Mouse (Mus musculus) forebrain, embryonic 11.5 days (tissue): ENCODE measurements around the gene Gm28374. TPM values are rescaled to one million over a fixed set of nuclear protein-coding genes. Genes with fewer than 3 reads are reported as not detected.
A peak's percentile ranks its signal among the peaks of the same experiment; 100 is the strongest.

Experiments
- ATAC-seq: fragments of 200-750 bp; cut with Nextera tagmentation; replicated peaks from 2 replicates; pipeline ENCODE4 v1.8.0; 2017; ENCODE audit warnings: moderate TSS enrichment; ENCODE audit not compliant: low FRiP score
- DNase-seq: peaks from one replicate; pipeline ENCODE4 v3.0.0-alpha.2; 2017; ENCODE audit warnings: low spot score
- H3K27ac ChIP-seq: fragments of 300-500 bp; sonication (generic); 2 replicates; pipeline ENCODE4 v1.5.1; 2014; ENCODE audit warnings: low read depth, low read length
- H3K27me3 ChIP-seq: fragments of 300-500 bp; sonication (generic); 2 replicates; pipeline ENCODE4 v1.6.1; 2014; ENCODE audit warnings: mild to moderate bottlenecking, low read length, mixed read lengths; ENCODE audit not compliant: control insufficient read depth, insufficient read depth
- H3K36me3 ChIP-seq: fragments of 300-500 bp; sonication (generic); 2 replicates; pipeline ENCODE4 v1.6.1; 2014; ENCODE audit warnings: mild to moderate bottlenecking, low read length, moderate library complexity, mixed read lengths; ENCODE audit not compliant: control insufficient read depth, insufficient read depth
- H3K4me1 ChIP-seq: fragments of 300-500 bp; sonication (generic); replicated peaks from 2 replicates; pipeline ENCODE4 v1.6.1; 2014; ENCODE audit warnings: low read length, mixed read lengths; ENCODE audit not compliant: control insufficient read depth, insufficient read depth
- H3K4me2 ChIP-seq: fragments of 300-500 bp; sonication (generic); 2 replicates; pipeline ENCODE4 v1.6.1; 2014; ENCODE audit warnings: low read depth, mild to moderate bottlenecking, low read length, moderate library complexity, mixed read lengths; ENCODE audit not compliant: severe bottlenecking
- H3K4me3 ChIP-seq: fragments of 300-500 bp; sonication (generic); 2 replicates; pipeline ENCODE4 v1.5.1; 2014; ENCODE audit warnings: low read depth, low read length
- H3K9ac ChIP-seq: fragments of 300-500 bp; sonication (generic); 2 replicates; pipeline ENCODE4 v1.6.1; 2014; ENCODE audit warnings: low read length
- H3K9me3 ChIP-seq: fragments of 300-500 bp; sonication (generic); 2 replicates; pipeline ENCODE4 v1.6.1; 2016; ENCODE audit warnings: low read length, mixed read lengths; ENCODE audit not compliant: control insufficient read depth
- WGBS: fragments of 180-500 bp; shearing (Covaris S2); extraction: QIAGEN DNeasy Blood & Tissue Kit; methylation state at CpG from one replicate; pipeline ENCODE4 v1.1.7; 2014; 5-methylcytosine and 5-hydroxymethylcytosine counted together
- polyA plus RNA-seq: library from polyadenylated mRNA; unstranded; fragments of >200 nt; fragmentation: Nextera tagmentation; extraction: Ambion mirVana; gene quantifications from 2 replicates; pipeline ENCODE4 v1.2.1, GENCODE M21; 2014

Gm28374 gene
- polyA plus RNA-seq, 1 experiment from 2014 or later: 1.5 TPM

GRCm38 (mm10) chr19:6073889-6074288, 8.2 kb downstream of the Gm28374 start:
- no peaks in the 10 kb centered on the region; the same call in 1 of the 2 replicates for H3K36me3 ChIP-seq
- no peak for ATAC-seq
- WGBS: 93% methylated on average over 5 of the region's 5 CpGs

GRCm38 (mm10) chr19:6071261-6071660, 10.8 kb downstream of the Gm28374 start:
- no peak overlapping the region for H3K27ac ChIP-seq
- DNase-seq (no peak), ATAC-seq (no peak)
- no peak overlapping the region for H3K4me3 ChIP-seq
- no peaks in the 10 kb centered on the region for H3K9me3 ChIP-seq
- WGBS: 95% methylated on average over 19 of the region's 19 CpGs
- no peaks in the 10 kb centered on the region for H3K27me3 ChIP-seq
- H3K4me2 ChIP-seq: no peak overlapping the region
- H3K4me1 ChIP-seq: peaks cover 12% of the 10 kb centered on the region
- H3K9ac ChIP-seq: no peak overlapping the region
- H3K36me3 ChIP-seq: no peaks in the 10 kb centered on the region; the same call in 1 of the 2 replicates

More at GRCm38 (mm10) chr19:6073889-6074288, 8.2 kb downstream of the Gm28374 start:
- DNase-seq: no peak
- H3K27me3 ChIP-seq: no peaks in the 10 kb centered on the region
- no peak overlapping the region for H3K27ac ChIP-seq
- H3K4me2 ChIP-seq: no peak overlapping the region
- H3K4me1 ChIP-seq: peaks cover 5% of the 10 kb centered on the region
- no peak overlapping the region for H3K4me3 ChIP-seq
- H3K9me3 ChIP-seq: no peaks in the 10 kb centered on the region
- H3K9ac ChIP-seq: no peak overlapping the region

- no peaks in the 10 kb centered on the region; the same call in 1 of the 2 replicates for H3K36me3 ChIP-seq
- 91% methylated on average over 31 of the region's 31 CpGs for WGBS
- H3K27me3 ChIP-seq: no peaks in the 10 kb centered on the region
- no peak overlapping the region for H3K4me2 ChIP-seq
- H3K4me1 ChIP-seq: peaks cover 9% of the 10 kb centered on the region
- H3K4me3 ChIP-seq: no peak overlapping the region
- no peaks in the 10 kb centered on the region for H3K9me3 ChIP-seq
- H3K27ac ChIP-seq: no peak overlapping the region
- ATAC-seq: no peak
- no peak for DNase-seq
- H3K9ac ChIP-seq: no peak overlapping the region
Measured at GRCm38 (mm10) chr19:6070571-6071250, 11.3 kb downstream of the Gm28374 start.

GRCm38 (mm10) chr19:6069851-6070250, 12.2 kb downstream of the Gm28374 start:
- no peak overlapping the region for H3K4me3 ChIP-seq
- H3K27ac ChIP-seq: no peak overlapping the region
- DNase-seq (no peak), ATAC-seq (no peak)
- H3K9me3 ChIP-seq: no peaks in the 10 kb centered on the region
- H3K4me1 ChIP-seq: peaks cover 9% of the 10 kb centered on the region
- 94% methylated on average over 10 of the region's 10 CpGs for WGBS
- no peak overlapping the region for H3K9ac ChIP-seq
- no peaks in the 10 kb centered on the region; the same call in 1 of the 2 replicates for H3K36me3 ChIP-seq
- no peak overlapping the region for H3K4me2 ChIP-seq
- H3K27me3 ChIP-seq: no peaks in the 10 kb centered on the region

- Histone ChIP-seq H3K27me3 (no peaks in the 10 kb centered on the region), H3K36me3 (no peaks in the 10 kb centered on the region; the same call in 1 of the 2 replicates), H3K4me1 (peaks cover 9% of the 10 kb centered on the region), H3K9me3 (no peaks in the 10 kb centered on the region), H3K4me2 (no peak overlapping the region), H3K9ac (no peak overlapping the region), H3K4me3 (no peak overlapping the region), H3K27ac (no peak overlapping the region)
- ATAC-seq: no peak
- 87% methylated on average over 4 of the region's 4 CpGs for WGBS
- DNase-seq: no peak
Measured at GRCm38 (mm10) chr19:6068951-6069350, 13.1 kb downstream of the Gm28374 start.

- Histone ChIP-seq H3K9ac (peak within 1 kb of the TSS; percentile 70), H3K4me1 (peaks cover 9% of the 10 kb centered on the region), H3K4me2 (peak within 1 kb of the TSS; percentile 94), H3K27me3 (no peaks in the 10 kb centered on the region), H3K27ac (peak within 1 kb of the TSS; percentile 83), H3K36me3 (no peaks in the 10 kb centered on the region; the same call in 1 of the 2 replicates), H3K4me3 (peak within 1 kb of the TSS; percentile 55), H3K9me3 (no peaks in the 10 kb centered on the region)
- DNase-seq: peak; percentile 95
- peak; percentile 94 for ATAC-seq
- WGBS: 11% methylated on average over 33 of the region's 33 CpGs
Measured at GRCm38 (mm10) chr19:6067724-6068415, 14.2 kb downstream of the Gm28374 start, which contains the start of gene Tm7sf2. Gene Tm7sf2 (minus strand): TSS chr19:6068373.

GRCm38 (mm10) chr19:6067011-6067723, 14.9 kb downstream of the Gm28374 start:
- under 1% methylated on average over 30 of the region's 30 CpGs for WGBS
- H3K4me3 ChIP-seq: peak overlapping the region; percentile 55
- no peaks in the 10 kb centered on the region for H3K27me3 ChIP-seq
- peak; percentile 67 for ATAC-seq
- no peaks in the 10 kb centered on the region; the same call in 1 of the 2 replicates for H3K36me3 ChIP-seq
- H3K4me1 ChIP-seq: peaks cover 15% of the 10 kb centered on the region
- peak; percentile 94 for DNase-seq
- peak overlapping the region; percentile 83 for H3K27ac ChIP-seq
- H3K4me2 ChIP-seq: peak overlapping the region; percentile 94
- no peaks in the 10 kb centered on the region for H3K9me3 ChIP-seq
- peak overlapping the region; percentile 70 for H3K9ac ChIP-seq

- Histone ChIP-seq H3K36me3 (no peaks in the 10 kb centered on the region; the same call in 1 of the 2 replicates), H3K4me2 (peak overlapping the region; percentile 94), H3K4me1 (peaks cover 19% of the 10 kb centered on the region), H3K27ac (peak overlapping the region; percentile 83; the same call in 1 of the 2 replicates), H3K4me3 (peak overlapping the region; percentile 55), H3K27me3 (no peaks in the 10 kb centered on the region), H3K9me3 (no peaks in the 10 kb centered on the region), H3K9ac (peak overlapping the region; percentile 70)
- ATAC-seq: no peak
- DNase-seq: no peak
- WGBS: 43% methylated on average over 5 of the region's 5 CpGs
Measured at GRCm38 (mm10) chr19:6066571-6066970, 15.5 kb downstream of the Gm28374 start.
